Mouse (Mus musculus): Measurements from ENCODE around the gene Ackr3. TPM values are rescaled to one million over a fixed set of nuclear protein-coding genes. Genes with fewer than 3 reads are reported as not detected.

Ackr3 gene
- polyA plus RNA-seq (2015; fragmentation: Illumina TruSeq; extraction: RNeasy Lipid Tissue Mini Kit (QIAGEN cat#74804); ENCODE audit: insufficient read depth, low replicate concordance), result 19.4 TPM

DNA sequence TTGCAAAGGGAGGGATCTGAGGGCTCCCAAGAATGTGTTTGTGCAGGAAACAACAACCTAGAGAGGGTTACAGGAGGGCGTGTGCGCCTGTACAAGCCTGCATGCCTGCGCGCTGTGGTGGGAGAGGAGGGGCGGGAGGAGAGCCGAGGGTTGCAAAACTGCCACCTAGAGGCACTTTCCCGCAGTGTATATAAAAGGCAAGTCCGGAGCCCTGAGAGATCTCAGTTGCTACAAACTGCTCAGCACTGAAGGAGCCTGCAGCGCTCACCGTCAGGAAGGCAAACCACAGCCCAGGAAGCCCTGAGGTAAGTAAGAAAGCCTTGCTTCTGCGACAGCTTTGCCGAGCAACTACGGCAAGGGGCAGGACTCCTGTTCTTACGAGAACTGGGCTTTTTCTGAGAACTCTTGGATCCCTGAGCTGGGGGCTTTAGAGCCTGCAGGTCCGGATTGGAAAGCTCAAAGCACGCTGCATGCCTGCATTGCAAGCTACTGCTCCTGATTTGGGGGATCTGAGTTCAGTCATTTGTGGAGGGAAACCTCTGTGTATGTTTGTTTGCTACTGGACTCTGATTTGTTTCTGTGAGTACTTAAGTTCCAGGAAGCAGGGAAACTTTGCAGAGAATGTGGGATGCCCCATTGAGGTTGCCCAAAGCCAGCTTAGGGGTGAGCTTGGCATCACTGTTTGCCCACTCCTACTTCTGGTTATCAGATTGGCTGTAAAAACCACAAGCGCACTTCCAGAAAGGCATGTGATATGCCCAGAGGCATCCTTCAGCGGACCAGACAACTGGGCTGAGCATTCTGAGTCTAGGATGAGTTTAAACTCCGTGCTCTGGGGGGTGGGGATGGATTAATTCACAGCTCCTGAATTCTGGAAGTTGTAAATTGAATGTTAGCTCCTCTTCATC is at the start of gene Ackr3:
Gene Ackr3, plus strand, starts transcription at position 198 of the 908 bp plus-strand sequence.

Other genes with a start within 250 kb of the Ackr3 start
- gene Asb18, start 189.3 kb upstream of the Ackr3 start, polyA plus RNA-seq (2015; fragmentation: Illumina TruSeq; extraction: RNeasy Lipid Tissue Mini Kit (QIAGEN cat#74804); ENCODE audit: insufficient read depth, low replicate concordance), result not detected
- gene Iqca, start 50.6 kb upstream of the Ackr3 start, polyA plus RNA-seq (2015; fragmentation: Illumina TruSeq; extraction: RNeasy Lipid Tissue Mini Kit (QIAGEN cat#74804); ENCODE audit: insufficient read depth, low replicate concordance), result not detected